Mouse (Mus musculus) embryonic fibroblast, embryonic 13.5 days (primary cell): ENCODE measurements around the gene Prickle4.

Source experiments
- CTCF ChIP-seq: IDR thresholded peaks from 2 replicates; pipeline ENCODE4 v1.5.1; 2011; ENCODE audit warnings: mild to moderate bottlenecking, control low read depth, low read length, moderate library complexity, borderline replicate concordance; ENCODE audit not compliant: insufficient read depth
- POLR2A ChIP-seq: IDR thresholded peaks from 2 replicates; pipeline ENCODE4 v1.6.1; 2011; ENCODE audit warnings: low read depth, mild to moderate bottlenecking, control low read depth, low read length, moderate library complexity

- no peak for TF ChIP-seq CTCF
- peak; percentile 30; the same call in 1 of the 2 replicates for TF ChIP-seq POLR2A
These were observed 44.6 kb upstream of the Prickle4 start for GRCm38 (mm10) chr17:47738879-47739798.
